Mouse (Mus musculus) embryonic fibroblast, embryonic 13.5 days (primary cell): ENCODE data around the gene Gadd45b.

Experiments
- CTCF ChIP-seq: IDR thresholded peaks from 2 replicates; pipeline ENCODE4 v1.5.1; 2011; ENCODE audit warnings: mild to moderate bottlenecking, control low read depth, low read length, moderate library complexity, borderline replicate concordance; ENCODE audit not compliant: insufficient read depth
- POLR2A ChIP-seq: IDR thresholded peaks from 2 replicates; pipeline ENCODE4 v1.6.1; 2011; ENCODE audit warnings: low read depth, mild to moderate bottlenecking, control low read depth, low read length, moderate library complexity

DNA sequence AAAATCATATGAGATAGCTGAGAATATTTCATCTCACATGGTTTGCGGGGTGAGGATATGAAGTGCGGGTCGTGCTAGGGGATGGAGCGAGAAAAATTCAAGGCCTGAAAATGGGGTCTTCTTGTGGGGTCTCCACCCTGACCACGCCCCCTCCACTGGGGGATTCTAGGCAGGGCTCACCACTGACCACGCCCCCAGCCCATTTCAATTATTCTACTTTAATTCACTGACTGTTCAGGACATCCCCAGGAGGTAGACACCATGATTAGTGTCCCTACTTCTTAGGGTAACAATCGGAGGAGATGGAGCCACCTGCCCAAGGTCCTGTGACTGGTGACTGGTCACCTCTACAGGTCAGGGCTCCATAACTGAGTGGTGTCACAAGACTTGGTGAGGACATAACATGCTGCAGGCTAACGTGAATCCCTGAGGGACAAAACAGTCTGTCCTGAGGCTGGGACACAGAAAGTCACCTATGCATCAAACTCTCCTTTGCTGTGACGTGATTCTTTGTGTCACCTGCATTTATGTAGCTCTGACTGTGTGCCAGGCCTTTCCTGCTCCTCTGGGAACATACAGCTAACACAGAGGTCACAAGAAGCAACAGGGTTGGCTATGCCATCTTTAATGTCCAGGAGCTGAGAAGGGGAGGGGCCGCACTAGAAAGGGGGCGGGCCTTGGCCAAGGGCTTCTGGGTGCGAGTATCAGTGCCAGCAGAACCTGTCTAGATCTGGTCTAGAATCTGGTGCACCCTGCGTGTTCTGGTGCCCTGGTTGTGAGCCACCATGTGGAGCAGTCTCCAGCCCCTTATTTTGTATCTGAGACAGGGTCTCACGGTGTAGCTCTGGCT, 4.5 kb downstream of the Gadd45b start:
- TF ChIP-seq CTCF (no peak), POLR2A (no peak)
